Mouse (Mus musculus) hindbrain, embryonic 14.5 days (tissue): Measurements from ENCODE around the gene Ctnna3. TPM values are rescaled to one million over a fixed set of nuclear protein-coding genes. Genes with fewer than 3 reads are reported as not detected.
"Not testable (repeated sequence)": the region's sequence is repeated elsewhere in the genome, so short reads cannot be mapped to it uniquely, and the experiment has no call there.

Experiments used
- ATAC-seq: fragments of 200-750 bp; cut with Nextera tagmentation; 2 replicates; pipeline ENCODE4 v1.8.0; 2017; ENCODE audit warnings: moderate number of reproducible peaks, mild to moderate bottlenecking, moderate TSS enrichment, moderate library complexity; ENCODE audit not compliant: low FRiP score
- DNase-seq: peaks from one replicate; pipeline ENCODE4 v3.0.0-alpha.2; 2015; ENCODE audit warnings: low spot score
- H3K27ac ChIP-seq: fragments of 300-500 bp; sonication (generic); 2 replicates; pipeline ENCODE4 v1.5.1; 2014; ENCODE audit warnings: mild to moderate bottlenecking, moderate library complexity
- H3K27me3 ChIP-seq: fragments of 300-500 bp; sonication (generic); 2 replicates; pipeline ENCODE4 v1.6.1; 2014; ENCODE audit warnings: mild to moderate bottlenecking, low read length, mixed read lengths; ENCODE audit not compliant: control insufficient read depth, insufficient read depth
- H3K36me3 ChIP-seq: fragments of 300-500 bp; sonication (generic); replicated peaks from 2 replicates; pipeline ENCODE4 v1.6.1; 2014; ENCODE audit not compliant: control insufficient read depth, insufficient read depth
- H3K4me1 ChIP-seq: fragments of 300-500 bp; sonication (generic); replicated peaks from 2 replicates; pipeline ENCODE4 v1.6.1; 2014; ENCODE audit warnings: antibody characterized with exemption, low read length, mixed read lengths; ENCODE audit not compliant: control insufficient read depth, insufficient read depth
- H3K4me2 ChIP-seq: fragments of 300-500 bp; sonication (generic); replicated peaks from 2 replicates; pipeline ENCODE4 v1.6.1; 2014; ENCODE audit warnings: mild to moderate bottlenecking, moderate library complexity
- H3K4me3 ChIP-seq: fragments of 300-500 bp; sonication (generic); replicated peaks from 2 replicates; pipeline ENCODE4 v1.5.1; 2014; ENCODE audit warnings: mild to moderate bottlenecking, low read length
- H3K9ac ChIP-seq: fragments of 300-500 bp; sonication (generic); 2 replicates; pipeline ENCODE4 v1.6.1; 2014
- H3K9me3 ChIP-seq: fragments of 300-500 bp; sonication (generic); 2 replicates; pipeline ENCODE4 v1.6.1; 2016; ENCODE audit warnings: low read length; ENCODE audit not compliant: control insufficient read depth
- WGBS: fragments of 180-500 bp; shearing (Covaris S2); extraction: QIAGEN DNeasy Blood & Tissue Kit; methylation state at CpG from one replicate; pipeline ENCODE4 v1.1.7; 2014; 5-methylcytosine and 5-hydroxymethylcytosine counted together
- polyA plus RNA-seq: library from polyadenylated mRNA; unstranded; fragments of >200 nt; fragmentation: Nextera tagmentation; extraction: Ambion mirVana; gene quantifications from 2 replicates; pipeline ENCODE4 v1.2.1, GENCODE M21; 2014

Gene Ctnna3
- polyA plus RNA-seq, 1 experiment from 2014 or later, result 4.1 TPM

GRCm38 (mm10) chr10:63432099-63432498, 2.2 kb downstream of the Ctnna3 start:
- no peak overlapping the region for H3K27ac ChIP-seq
- 95% methylated on average over 8 of the region's 8 CpGs for WGBS
- no peak for ATAC-seq
- no peak overlapping the region for H3K9ac ChIP-seq
- H3K4me1 ChIP-seq, result no peaks in the 10 kb centered on the region
- H3K9me3 ChIP-seq, result no peaks in the 10 kb centered on the region
- no peak overlapping the region for H3K4me2 ChIP-seq
- DNase-seq, result no peak
- H3K4me3 ChIP-seq, result no peak overlapping the region
- no peaks in the 10 kb centered on the region for H3K27me3 ChIP-seq
- no peaks in the 10 kb centered on the region for H3K36me3 ChIP-seq

GRCm38 (mm10) chr10:63432887-63433286, 3.0 kb downstream of the Ctnna3 start:
- Histone ChIP-seq H3K27me3 (no peaks in the 10 kb centered on the region), H3K27ac (no peak overlapping the region), H3K9ac (no peak overlapping the region), H3K9me3 (no peaks in the 10 kb centered on the region), H3K36me3 (no peaks in the 10 kb centered on the region), H3K4me2 (no peak overlapping the region), H3K4me1 (no peaks in the 10 kb centered on the region), H3K4me3 (no peak overlapping the region)
- DNase-seq, result no peak
- 92% methylated on average over 2 of the region's 2 CpGs for WGBS
- ATAC-seq, result no peak

DNA sequence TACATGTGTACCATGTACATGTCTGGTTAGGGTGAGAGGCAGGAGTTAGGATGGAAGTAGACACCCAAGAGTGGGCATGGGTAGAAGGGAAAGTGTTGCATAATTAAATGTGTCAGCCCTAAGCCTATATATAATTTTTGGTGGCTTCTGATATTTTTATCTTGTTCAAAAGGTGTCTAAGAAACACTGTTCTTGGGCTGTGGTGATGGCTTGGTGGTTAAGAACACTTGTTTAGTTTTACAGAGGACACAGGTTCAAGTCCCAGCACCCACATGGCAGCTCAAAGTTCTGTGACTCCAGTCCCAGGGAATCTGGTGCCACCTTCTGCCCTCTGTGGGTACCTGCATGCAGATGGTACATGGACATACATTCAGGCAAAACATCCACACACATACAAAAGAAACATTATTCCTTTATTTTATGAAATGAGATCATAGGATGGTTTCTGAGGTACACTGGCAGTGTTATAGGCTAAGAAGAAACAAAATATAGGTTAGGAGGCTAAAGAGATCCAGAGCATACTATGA, 8.9 kb downstream of the Ctnna3 start:
- Histone ChIP-seq H3K27me3 (no peaks in the 10 kb centered on the region), H3K9me3 (no peaks in the 10 kb centered on the region), H3K4me1 (no peaks in the 10 kb centered on the region), H3K9ac (no peak overlapping the region), H3K36me3 (no peaks in the 10 kb centered on the region), H3K4me3 (no peak overlapping the region), H3K27ac (no peak overlapping the region), H3K4me2 (no peak overlapping the region)
- no peak for ATAC-seq
- no peak for DNase-seq

DNA sequence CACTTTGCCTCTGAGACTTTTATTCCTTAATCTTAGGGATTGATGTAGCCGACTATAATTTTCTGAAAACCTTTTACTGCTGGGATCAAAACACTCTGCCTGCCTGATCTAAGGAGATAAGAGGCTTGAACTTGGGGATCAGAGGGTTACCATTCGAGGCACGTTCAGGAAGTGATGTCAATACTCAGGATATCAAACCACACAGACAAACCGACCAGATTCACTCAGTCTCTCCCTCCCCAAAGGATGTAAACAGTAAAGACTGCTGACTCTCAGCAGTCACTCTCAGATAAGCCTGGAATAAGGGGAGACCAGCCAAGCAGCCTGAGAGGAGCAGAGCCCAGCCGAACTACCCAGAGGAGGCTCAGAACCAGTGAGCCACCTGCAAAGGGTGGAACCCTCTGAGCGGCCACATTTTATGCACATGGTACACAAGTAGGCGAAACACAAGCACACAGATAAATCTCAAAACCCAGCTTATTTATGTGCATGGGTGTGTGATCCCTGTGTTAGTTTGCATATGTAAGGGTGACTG, 9.9 kb downstream of the Ctnna3 start:
- H3K27ac ChIP-seq, result no peak overlapping the region
- H3K4me2 ChIP-seq, result no peak overlapping the region
- H3K4me1 ChIP-seq, result no peaks in the 10 kb centered on the region
- ATAC-seq, result no peak
- WGBS, result 80% methylated on average over 7 of the region's 7 CpGs
- H3K27me3 ChIP-seq, result no peaks in the 10 kb centered on the region
- H3K9ac ChIP-seq, result no peak overlapping the region
- H3K36me3 ChIP-seq, result no peaks in the 10 kb centered on the region
- no peak for DNase-seq
- no peaks in the 10 kb centered on the region for H3K9me3 ChIP-seq
- no peak overlapping the region for H3K4me3 ChIP-seq

- not testable (repeated sequence) for DNase-seq, ATAC-seq, H3K4me2 ChIP-seq, H3K9ac ChIP-seq, H3K27ac ChIP-seq, H3K27me3 ChIP-seq, H3K9me3 ChIP-seq, H3K4me3 ChIP-seq, H3K36me3 ChIP-seq, H3K4me1 ChIP-seq
- WGBS, result 93% methylated on average over 13 of the region's 13 CpGs
Observed at GRCm38 (mm10) chr10:63444602-63445387, 14.9 kb downstream of the Ctnna3 start.

DNA sequence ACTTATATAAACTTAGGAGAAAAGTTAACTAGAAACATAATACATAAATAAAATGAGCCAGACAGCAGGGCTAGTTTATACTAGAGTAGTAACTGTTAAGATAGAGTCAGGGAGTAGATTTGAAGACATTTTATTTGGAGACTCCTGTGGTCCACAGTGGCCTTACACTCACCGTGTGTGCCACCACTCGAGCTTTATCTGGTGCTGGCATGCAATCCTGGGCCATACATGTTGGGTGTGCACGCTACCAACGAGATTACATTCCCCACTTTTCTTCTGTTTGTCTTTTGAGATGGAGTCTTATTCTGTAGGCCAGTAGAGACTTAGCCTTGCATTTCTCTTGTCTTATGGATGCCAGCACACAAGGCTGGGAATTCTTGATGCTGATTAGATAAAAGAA, 24.0 kb downstream of the Ctnna3 start:
- Histone ChIP-seq H3K27ac (no peak overlapping the region), H3K4me2 (no peak overlapping the region), H3K36me3 (no peaks in the 10 kb centered on the region), H3K9ac (no peak overlapping the region), H3K9me3 (no peaks in the 10 kb centered on the region), H3K4me3 (no peak overlapping the region), H3K27me3 (no peaks in the 10 kb centered on the region), H3K4me1 (no peaks in the 10 kb centered on the region)
- DNase-seq (no peak), ATAC-seq (no peak)
- WGBS, result 88% methylated on average over 4 of the region's 4 CpGs

DNA sequence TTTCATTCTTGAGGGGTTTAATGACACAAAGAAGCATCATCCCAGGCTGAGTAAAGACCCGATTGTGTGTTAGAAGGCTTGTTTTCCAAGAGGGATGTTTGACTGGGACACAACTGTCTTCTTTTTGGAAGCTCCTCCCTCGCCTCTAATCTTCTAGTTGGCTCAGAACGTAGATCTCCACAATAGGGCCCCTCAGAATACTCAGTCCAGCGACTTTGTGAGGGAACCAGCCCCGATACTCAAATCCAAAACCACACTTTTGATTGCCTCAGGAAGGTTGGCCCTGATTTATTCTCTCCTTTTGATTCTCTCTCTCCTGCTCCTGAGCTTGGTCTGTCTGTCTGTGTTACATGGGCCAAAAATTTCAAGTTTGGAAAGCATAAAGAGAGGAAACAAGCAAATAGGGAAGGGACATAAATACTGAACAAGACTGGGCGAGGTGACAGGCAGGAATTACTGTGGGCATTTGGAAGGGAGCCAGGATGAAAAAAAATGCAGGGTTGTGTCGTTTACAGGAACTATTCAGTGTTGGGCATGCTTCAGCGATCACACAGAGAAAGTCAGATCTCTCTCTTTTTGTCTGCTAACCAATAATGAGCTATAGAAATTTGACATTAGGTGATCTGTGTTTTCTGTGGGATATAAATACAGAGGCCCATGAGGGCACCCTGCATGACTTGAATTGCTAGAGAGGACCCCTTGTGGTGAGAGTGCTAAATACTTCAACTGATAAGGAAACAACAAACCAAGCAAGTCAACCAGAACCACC, 25.4 kb downstream of the Ctnna3 start:
- Histone ChIP-seq H3K9me3 (no peaks in the 10 kb centered on the region), H3K36me3 (no peaks in the 10 kb centered on the region), H3K9ac (no peak overlapping the region), H3K27me3 (no peaks in the 10 kb centered on the region), H3K27ac (no peak overlapping the region), H3K4me1 (no peaks in the 10 kb centered on the region), H3K4me3 (no peak overlapping the region), H3K4me2 (no peak overlapping the region)
- peak; percentile 67 for DNase-seq
- peak; percentile 79 for ATAC-seq
- 31% methylated on average over 8 of the region's 8 CpGs for WGBS

DNA sequence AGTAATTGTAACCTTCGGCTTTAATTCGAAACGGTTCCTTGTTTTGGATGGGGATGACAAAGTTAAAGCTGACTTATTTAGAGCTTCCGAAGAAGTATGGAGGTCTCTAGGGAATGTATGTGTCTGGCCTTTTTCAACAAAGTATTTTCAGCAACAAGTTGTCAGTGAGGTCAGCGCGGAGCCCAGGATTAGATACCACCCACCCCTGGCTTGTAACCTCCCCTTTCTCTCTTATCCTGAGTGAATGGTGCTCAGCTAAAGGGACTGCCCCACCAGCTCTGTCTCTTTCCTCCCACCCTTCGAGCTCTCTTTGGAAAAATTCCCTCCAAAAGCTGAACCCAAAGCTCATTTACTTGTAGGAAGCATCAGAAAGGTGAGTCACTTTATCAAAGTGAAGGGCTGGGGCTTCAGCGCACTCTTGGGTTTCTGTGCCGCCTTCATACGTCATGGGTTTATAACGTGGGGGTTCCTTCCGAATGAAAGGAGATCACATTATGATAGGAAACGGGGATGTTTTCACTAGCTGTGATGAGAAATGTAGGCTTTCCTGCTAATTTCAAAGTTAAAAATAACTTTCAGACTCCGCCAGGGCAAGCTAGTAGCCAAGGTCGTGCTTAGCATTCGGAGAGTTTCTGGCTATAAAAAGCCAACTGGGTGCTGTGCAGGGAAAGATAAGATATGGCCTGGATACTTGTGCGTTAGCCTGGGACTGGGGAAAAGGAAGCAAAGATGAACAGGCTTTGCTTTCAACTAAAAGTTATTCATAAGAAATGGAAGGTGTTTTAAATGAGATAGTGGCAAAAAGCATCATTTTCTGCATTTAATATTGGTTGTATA, 27.6 kb downstream of the Ctnna3 start:
- no peaks in the 10 kb centered on the region for H3K4me1 ChIP-seq
- ATAC-seq (no peak), DNase-seq (no peak)
- H3K27me3 ChIP-seq, result no peaks in the 10 kb centered on the region
- H3K9me3 ChIP-seq, result no peaks in the 10 kb centered on the region
- no peak overlapping the region for H3K9ac ChIP-seq
- WGBS, result 85% methylated on average over 17 of the region's 17 CpGs
- H3K4me3 ChIP-seq, result no peak overlapping the region
- H3K36me3 ChIP-seq, result no peaks in the 10 kb centered on the region
- no peak overlapping the region for H3K4me2 ChIP-seq
- H3K27ac ChIP-seq, result no peak overlapping the region

DNA sequence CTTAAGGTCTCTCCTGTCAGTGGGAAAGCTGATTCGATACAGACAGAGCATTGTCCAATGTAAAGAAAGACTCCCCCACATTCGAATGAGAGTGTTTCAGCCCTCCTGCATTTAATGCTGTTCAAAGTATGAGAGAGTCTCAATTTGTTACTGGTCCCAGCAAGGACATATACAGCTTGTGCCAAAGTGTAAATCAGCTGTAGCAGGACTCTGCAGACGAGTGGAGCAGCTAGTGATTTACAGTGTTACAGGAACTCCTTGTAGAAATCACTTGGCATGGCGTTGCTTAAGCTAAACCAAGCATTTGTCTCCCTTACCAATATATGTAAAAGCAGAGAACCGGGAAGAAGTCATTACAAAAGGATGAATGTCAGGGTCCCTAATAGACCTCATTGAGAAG, 31.0 kb downstream of the Ctnna3 start:
- no peak overlapping the region for H3K4me3 ChIP-seq
- WGBS, result 53% methylated on average over 5 of the region's 5 CpGs
- no peak for DNase-seq
- no peaks in the 10 kb centered on the region for H3K27me3 ChIP-seq
- no peak overlapping the region for H3K9ac ChIP-seq
- H3K4me2 ChIP-seq, result no peak overlapping the region
- H3K4me1 ChIP-seq, result no peaks in the 10 kb centered on the region
- no peaks in the 10 kb centered on the region for H3K9me3 ChIP-seq
- no peak overlapping the region for H3K27ac ChIP-seq
- H3K36me3 ChIP-seq, result no peaks in the 10 kb centered on the region
- no peak for ATAC-seq
